Mouse (Mus musculus) embryonic facial prominence, embryonic 14.5 days (tissue): ENCODE results near the gene Camsap2. TPM values are rescaled to one million over a fixed set of nuclear protein-coding genes. Genes with fewer than 3 reads are reported as not detected.
A peak's percentile ranks its signal among the peaks of the same experiment; 100 is the strongest.

Experiments used
- ATAC-seq: fragments of 200-750 bp; cut with Nextera tagmentation; 2 replicates; pipeline ENCODE4 v1.8.0; 2017; ENCODE audit warnings: low read depth, moderate number of reproducible peaks, moderate TSS enrichment
- DNase-seq: peaks from one replicate; pipeline ENCODE4 v3.0.0-alpha.2; 2015; ENCODE audit warnings: low spot score
- H3K27ac ChIP-seq: fragments of 300-500 bp; sonication (generic); replicated peaks from 2 replicates; pipeline ENCODE4 v1.5.1; 2014; ENCODE audit warnings: low read depth, mild to moderate bottlenecking, low read length, moderate library complexity
- H3K27me3 ChIP-seq: fragments of 300-500 bp; sonication (generic); replicated peaks from 2 replicates; pipeline ENCODE4 v1.6.1; 2014; ENCODE audit warnings: low read length; ENCODE audit not compliant: control insufficient read depth, insufficient read depth
- H3K36me3 ChIP-seq: fragments of 300-500 bp; sonication (generic); 2 replicates; pipeline ENCODE4 v1.6.1; 2014; ENCODE audit warnings: low read length, mixed read lengths; ENCODE audit not compliant: control insufficient read depth, insufficient read depth
- H3K4me1 ChIP-seq: fragments of 300-500 bp; sonication (generic); 2 replicates; pipeline ENCODE4 v1.6.1; 2014; ENCODE audit warnings: antibody characterized with exemption, low read length; ENCODE audit not compliant: control insufficient read depth, insufficient read depth
- H3K4me2 ChIP-seq: fragments of 300-500 bp; sonication (generic); 2 replicates; pipeline ENCODE4 v1.6.1; 2014; ENCODE audit warnings: low read depth, mild to moderate bottlenecking, low read length, moderate library complexity, mixed read lengths
- H3K4me3 ChIP-seq: fragments of 300-500 bp; sonication (generic); 2 replicates; pipeline ENCODE4 v1.5.1; 2014; ENCODE audit warnings: low read depth, mild to moderate bottlenecking, low read length
- H3K9ac ChIP-seq: fragments of 300-500 bp; sonication (generic); 2 replicates; pipeline ENCODE4 v1.6.1; 2014; ENCODE audit warnings: low read depth, mild to moderate bottlenecking, low read length, moderate library complexity, mixed read lengths
- H3K9me3 ChIP-seq: fragments of 300-500 bp; sonication (generic); 2 replicates; pipeline ENCODE4 v1.6.1; 2016; ENCODE audit warnings: low read length; ENCODE audit not compliant: control insufficient read depth
- WGBS: fragments of 180-500 bp; shearing (Covaris S2); extraction: QIAGEN DNeasy Blood & Tissue Kit; methylation state at CpG from one replicate; pipeline ENCODE4 v1.1.7; 2014; 5-methylcytosine and 5-hydroxymethylcytosine counted together
- polyA plus RNA-seq: library from polyadenylated mRNA; unstranded; fragments of >200 nt; fragmentation: Nextera tagmentation; extraction: Ambion mirVana; gene quantifications from 2 replicates; pipeline ENCODE4 v1.2.1, GENCODE M21; 2014

The Camsap2 gene
- polyA plus RNA-seq, 1 experiment from 2014 or later = 20.3 TPM

- Histone ChIP-seq H3K9me3 (no peaks in the 10 kb centered on the region), H3K27me3 (no peaks in the 10 kb centered on the region), H3K36me3 (no peaks in the 10 kb centered on the region), H3K4me1 (no peaks in the 10 kb centered on the region; the same call in 1 of the 2 replicates), H3K4me3 (no peak overlapping the region), H3K9ac (no peak overlapping the region), H3K4me2 (no peak overlapping the region), H3K27ac (no peak overlapping the region)
- DNase-seq = no peak
- 41% methylated on average over 5 of the region's 5 CpGs for WGBS
- no peak for ATAC-seq
These were observed 96.2 kb downstream of the Camsap2 start for GRCm38 (mm10) chr1:136249662-136250061.

DNA sequence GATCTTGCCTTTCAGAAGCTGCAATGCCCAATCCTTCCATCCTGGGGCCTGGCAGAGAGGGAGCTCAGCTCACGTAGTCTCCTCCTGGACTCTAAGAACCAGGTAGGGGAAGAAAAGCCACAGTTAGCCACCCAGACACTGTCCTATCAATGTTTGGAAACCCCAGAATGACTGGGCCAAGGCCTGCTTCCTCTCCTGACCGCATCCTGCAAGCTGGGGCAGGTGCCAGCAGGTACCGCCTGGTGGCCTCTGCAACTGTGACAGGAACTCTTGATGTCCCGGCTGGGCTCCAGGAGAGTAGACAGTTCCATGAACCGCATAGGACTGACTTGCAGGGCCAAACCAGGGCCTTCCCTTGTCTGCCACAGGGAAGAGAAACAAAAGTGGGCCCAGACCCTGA is 98.5 kb downstream of the Camsap2 start:
- Histone ChIP-seq H3K4me1 (no peaks in the 10 kb centered on the region), H3K9me3 (no peaks in the 10 kb centered on the region), H3K4me2 (no peak overlapping the region), H3K9ac (no peak overlapping the region), H3K4me3 (no peak overlapping the region), H3K27me3 (no peaks in the 10 kb centered on the region), H3K36me3 (no peaks in the 10 kb centered on the region), H3K27ac (no peak overlapping the region)
- ATAC-seq (no peak), DNase-seq (no peak)
- WGBS = 79% methylated on average over 5 of the region's 5 CpGs

GRCm38 (mm10) chr1:136244469-136244868 is 101.4 kb downstream of the Camsap2 start:
- Histone ChIP-seq H3K4me2 (no peak overlapping the region), H3K36me3 (no peaks in the 10 kb centered on the region), H3K9ac (no peak overlapping the region), H3K27ac (no peak overlapping the region), H3K27me3 (no peaks in the 10 kb centered on the region), H3K4me1 (no peaks in the 10 kb centered on the region), H3K4me3 (no peak overlapping the region), H3K9me3 (no peaks in the 10 kb centered on the region)
- WGBS = 91% methylated on average over 4 of the region's 5 CpGs
- no peak for DNase-seq
- ATAC-seq = no peak

DNA sequence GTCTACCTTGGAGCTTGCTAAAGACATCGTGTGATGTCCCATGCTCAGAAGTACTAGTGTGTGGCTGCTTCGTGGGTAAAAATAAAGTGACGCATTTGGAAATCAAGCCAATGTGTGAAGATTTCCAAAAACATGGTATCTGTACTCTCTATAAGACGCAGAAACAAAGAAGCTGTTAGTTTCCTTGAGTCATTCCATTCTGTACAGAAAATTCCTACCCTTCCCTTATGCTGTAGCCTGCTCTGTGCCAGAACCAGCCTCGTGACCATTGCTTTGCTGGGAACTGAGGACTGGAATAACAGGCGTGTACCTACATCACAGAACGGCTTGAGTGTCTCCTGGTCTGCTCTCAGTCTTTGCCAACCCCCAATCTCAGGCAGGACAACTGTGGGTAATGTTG is 104.1 kb downstream of the Camsap2 start:
- no peak for ATAC-seq
- H3K27me3 ChIP-seq = no peaks in the 10 kb centered on the region
- 89% methylated on average over 7 of the region's 7 CpGs for WGBS

DNA sequence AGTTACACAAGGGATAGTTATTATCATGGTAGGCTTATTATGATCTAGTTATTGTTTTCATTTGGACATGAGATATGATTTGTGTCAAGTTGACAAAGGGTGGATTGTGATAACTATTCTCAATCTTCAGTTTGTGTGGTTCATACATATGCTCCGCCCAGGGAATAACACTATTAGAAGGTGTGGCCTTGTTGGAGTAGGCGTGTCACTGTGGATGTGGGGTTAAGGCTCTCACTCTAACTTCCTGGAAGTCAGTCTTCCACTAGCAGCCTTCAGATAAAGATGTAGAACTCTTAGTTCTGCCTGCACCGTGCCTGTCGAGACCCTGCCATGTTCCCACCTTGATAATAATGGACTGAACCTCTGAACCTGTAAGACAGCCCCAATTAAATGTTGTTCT is 107.4 kb downstream of the Camsap2 start:
- no peaks in the 10 kb centered on the region for H3K36me3 ChIP-seq
- H3K4me2 ChIP-seq = no peak overlapping the region
- H3K4me3 ChIP-seq = no peak overlapping the region
- no peaks in the 10 kb centered on the region; the same call in 1 of the 2 replicates for H3K4me1 ChIP-seq
- H3K27me3 ChIP-seq = no peaks in the 10 kb centered on the region
- no peak overlapping the region for H3K9ac ChIP-seq
- WGBS = 88% methylated on average over 4 of the region's 4 CpGs
- ATAC-seq (no peak), DNase-seq (no peak)
- H3K9me3 ChIP-seq = no peaks in the 10 kb centered on the region
- no peak overlapping the region for H3K27ac ChIP-seq

More for the DNA sequence above, 104.1 kb downstream of the Camsap2 start:
- Histone ChIP-seq H3K27ac (no peak overlapping the region), H3K4me1 (no peaks in the 10 kb centered on the region), H3K9me3 (no peaks in the 10 kb centered on the region), H3K9ac (no peak overlapping the region), H3K4me3 (no peak overlapping the region), H3K4me2 (no peak overlapping the region), H3K36me3 (no peaks in the 10 kb centered on the region)
- no peak for DNase-seq

- Histone ChIP-seq H3K36me3 (no peaks in the 10 kb centered on the region), H3K4me2 (peak overlapping the region; percentile 72), H3K4me1 (peaks cover 35% of the 10 kb centered on the region), H3K27ac (no peak overlapping the region), H3K9me3 (no peaks in the 10 kb centered on the region), H3K9ac (peak overlapping the region; percentile 61), H3K4me3 (peak overlapping the region; percentile 45), H3K27me3 (no peaks in the 10 kb centered on the region)
- WGBS = 2% methylated on average over 9 of the region's 9 CpGs
- ATAC-seq = no peak
- DNase-seq = no peak
These were observed 111.3 kb downstream of the Camsap2 start for GRCm38 (mm10) chr1:136234595-136235092.

- Histone ChIP-seq H3K36me3 (no peaks in the 10 kb centered on the region), H3K4me3 (peak within 1 kb of the TSS; percentile 45), H3K27me3 (no peaks in the 10 kb centered on the region), H3K4me2 (peak within 1 kb of the TSS; percentile 72), H3K4me1 (peaks cover 41% of the 10 kb centered on the region), H3K27ac (peak within 1 kb of the TSS; percentile 28), H3K9me3 (no peaks in the 10 kb centered on the region), H3K9ac (peak within 1 kb of the TSS; percentile 61)
- WGBS = 0% methylated on average over 18 of the region's 51 CpGs
- DNase-seq = peak; percentile 87
- ATAC-seq = peak; percentile 74
These were observed 111.9 kb downstream of the Camsap2 start, which contains the start of gene Inava for GRCm38 (mm10) chr1:136233892-136234594. Inava (minus strand) TSS chr1:136234264.

GRCm38 (mm10) chr1:136232986-136233790 is 112.7 kb downstream of the Camsap2 start:
- DNase-seq (no peak), ATAC-seq (no peak)
- Histone ChIP-seq H3K4me1 (peaks cover 49% of the 10 kb centered on the region), H3K4me2 (peak overlapping the region; percentile 72), H3K36me3 (no peaks in the 10 kb centered on the region), H3K9ac (peak overlapping the region; percentile 61), H3K27me3 (no peaks in the 10 kb centered on the region), H3K9me3 (no peaks in the 10 kb centered on the region), H3K27ac (peak overlapping the region; percentile 28), H3K4me3 (peak overlapping the region; percentile 45)
- 1% methylated on average over 23 of the region's 23 CpGs for WGBS
